Mouse (Mus musculus): ENCODE results near the gene Rtp4. TPM values are rescaled to one million over a fixed set of nuclear protein-coding genes. Genes with fewer than 3 reads are reported as not detected.

Gene Rtp4
- polyA plus RNA-seq, 1 experiment from 2014 or later = 7.1 TPM

- Histone ChIP-seq H3K4me1 (no peaks in the 10 kb centered on the region), H3K36me3 (no peaks in the 10 kb centered on the region), H3K4me3 (no peak overlapping the region), H3K27me3 (peaks cover 4% of the 10 kb centered on the region; the same call in 1 of the 2 replicates), H3K9me3 (no peaks in the 10 kb centered on the region), H3K4me2 (no peak overlapping the region), H3K27ac (no peak overlapping the region), H3K9ac (no peak overlapping the region)
- 42% methylated on average over 8 of the region's 8 CpGs for WGBS
- no peak for ATAC-seq (ENCODE audit: insufficient number of reproducible peaks, low FRiP score, low TSS enrichment, low read depth)
Observed at GRCm38 (mm10) chr16:23550346-23550980, 30.4 kb downstream of the Rtp4 start.

- Histone ChIP-seq H3K4me2 (no peak overlapping the region), H3K36me3 (no peaks in the 10 kb centered on the region), H3K27ac (no peak overlapping the region), H3K27me3 (peaks cover 4% of the 10 kb centered on the region; the same call in 1 of the 2 replicates), H3K4me1 (no peaks in the 10 kb centered on the region), H3K9ac (no peak overlapping the region), H3K4me3 (no peak overlapping the region), H3K9me3 (no peaks in the 10 kb centered on the region)
- WGBS = 86% methylated on average over 18 of the region's 18 CpGs
- ATAC-seq (ENCODE audit: insufficient number of reproducible peaks, low FRiP score, low TSS enrichment, low read depth) = no peak
Observed at GRCm38 (mm10) chr16:23550981-23551582, 31.0 kb downstream of the Rtp4 start.

- no peak overlapping the region for H3K4me3 ChIP-seq
- H3K9ac ChIP-seq = no peak overlapping the region
- no peak for ATAC-seq (ENCODE audit: insufficient number of reproducible peaks, low FRiP score, low TSS enrichment, low read depth)
- no peak overlapping the region for H3K27ac ChIP-seq
- no peaks in the 10 kb centered on the region for H3K36me3 ChIP-seq
- 50% methylated on average over 5 of the region's 5 CpGs for WGBS
- peaks cover 4% of the 10 kb centered on the region; the same call in 1 of the 2 replicates for H3K27me3 ChIP-seq
- H3K4me1 ChIP-seq = no peaks in the 10 kb centered on the region
- H3K9me3 ChIP-seq = no peaks in the 10 kb centered on the region
- no peak overlapping the region for H3K4me2 ChIP-seq
Observed at GRCm38 (mm10) chr16:23554673-23555072, 34.6 kb downstream of the Rtp4 start.

GRCm38 (mm10) chr16:23557195-23557594 is 37.1 kb downstream of the Rtp4 start:
- Histone ChIP-seq H3K9me3 (no peaks in the 10 kb centered on the region), H3K4me2 (no peak overlapping the region), H3K4me3 (no peak overlapping the region), H3K36me3 (no peaks in the 10 kb centered on the region), H3K9ac (no peak overlapping the region), H3K27me3 (no peaks in the 10 kb centered on the region), H3K27ac (no peak overlapping the region), H3K4me1 (no peaks in the 10 kb centered on the region)
- 86% methylated on average over 5 of the region's 5 CpGs for WGBS
- no peak for ATAC-seq (ENCODE audit: insufficient number of reproducible peaks, low FRiP score, low TSS enrichment, low read depth)

- Histone ChIP-seq H3K27me3 (no peaks in the 10 kb centered on the region), H3K9ac (no peak overlapping the region), H3K4me1 (no peaks in the 10 kb centered on the region), H3K27ac (no peak overlapping the region), H3K36me3 (no peaks in the 10 kb centered on the region), H3K4me2 (no peak overlapping the region), H3K9me3 (no peaks in the 10 kb centered on the region), H3K4me3 (no peak overlapping the region)
- WGBS = 83% methylated on average over 2 of the region's 2 CpGs
- ATAC-seq (ENCODE audit: insufficient number of reproducible peaks, low FRiP score, low TSS enrichment, low read depth) = no peak
Observed at GRCm38 (mm10) chr16:23557669-23558068, 37.6 kb downstream of the Rtp4 start.

- Histone ChIP-seq H3K9me3 (no peaks in the 10 kb centered on the region), H3K4me2 (no peak overlapping the region), H3K27ac (no peak overlapping the region), H3K27me3 (no peaks in the 10 kb centered on the region), H3K9ac (no peak overlapping the region), H3K4me3 (no peak overlapping the region), H3K36me3 (no peaks in the 10 kb centered on the region), H3K4me1 (no peaks in the 10 kb centered on the region)
- ATAC-seq (ENCODE audit: insufficient number of reproducible peaks, low FRiP score, low TSS enrichment, low read depth) = no peak
- 19% methylated on average over 4 of the region's 4 CpGs for WGBS
Observed at GRCm38 (mm10) chr16:23568369-23568958, 48.4 kb downstream of the Rtp4 start.

- no peaks in the 10 kb centered on the region for H3K4me1 ChIP-seq
- no peak for ATAC-seq (ENCODE audit: insufficient number of reproducible peaks, low FRiP score, low TSS enrichment, low read depth)
- no peaks in the 10 kb centered on the region for H3K36me3 ChIP-seq
- no peaks in the 10 kb centered on the region for H3K9me3 ChIP-seq
- H3K27ac ChIP-seq = no peak overlapping the region
- H3K4me2 ChIP-seq = no peak overlapping the region
- WGBS = 81% methylated on average over 2 of the region's 2 CpGs
- no peaks in the 10 kb centered on the region for H3K27me3 ChIP-seq
- H3K4me3 ChIP-seq = no peak overlapping the region
- no peak overlapping the region for H3K9ac ChIP-seq
Observed at GRCm38 (mm10) chr16:23574561-23574960, 54.5 kb downstream of the Rtp4 start.

- H3K27me3 ChIP-seq = no peaks in the 10 kb centered on the region
- WGBS = 80% methylated on average over 5 of the region's 5 CpGs
- ATAC-seq (ENCODE audit: insufficient number of reproducible peaks, low FRiP score, low TSS enrichment, low read depth) = no peak
- no peak overlapping the region for H3K4me2 ChIP-seq
- no peaks in the 10 kb centered on the region for H3K4me1 ChIP-seq
- no peaks in the 10 kb centered on the region for H3K36me3 ChIP-seq
- H3K9me3 ChIP-seq = 0 out of 2 replicates have a peak, but pooled peaks cover 5% of the 10 kb centered on the region
- no peak overlapping the region for H3K9ac ChIP-seq
- H3K4me3 ChIP-seq = no peak overlapping the region
- no peak overlapping the region for H3K27ac ChIP-seq
Observed at GRCm38 (mm10) chr16:23591119-23592105, 71.3 kb downstream of the Rtp4 start.

- H3K27ac ChIP-seq = no peak overlapping the region
- no peaks in the 10 kb centered on the region for H3K4me1 ChIP-seq
- no peak overlapping the region for H3K4me2 ChIP-seq
- 0 out of 2 replicates have a peak, but pooled peaks cover 5% of the 10 kb centered on the region for H3K9me3 ChIP-seq
- no peaks in the 10 kb centered on the region for H3K27me3 ChIP-seq
- no peak overlapping the region for H3K4me3 ChIP-seq
- H3K36me3 ChIP-seq = no peaks in the 10 kb centered on the region
- ATAC-seq (ENCODE audit: insufficient number of reproducible peaks, low FRiP score, low TSS enrichment, low read depth) = no peak
- H3K9ac ChIP-seq = no peak overlapping the region
Observed at GRCm38 (mm10) chr16:23592501-23592900, 72.4 kb downstream of the Rtp4 start.

GRCm38 (mm10) chr16:23596696-23597095 is 76.6 kb downstream of the Rtp4 start:
- H3K4me3 ChIP-seq = no peak overlapping the region
- ATAC-seq (ENCODE audit: insufficient number of reproducible peaks, low FRiP score, low TSS enrichment, low read depth) = no peak
- no peak overlapping the region for H3K9ac ChIP-seq
- no peaks in the 10 kb centered on the region for H3K27me3 ChIP-seq
- no peak overlapping the region for H3K27ac ChIP-seq
- H3K36me3 ChIP-seq = no peaks in the 10 kb centered on the region
- no peaks in the 10 kb centered on the region for H3K4me1 ChIP-seq
- no peaks in the 10 kb centered on the region for H3K9me3 ChIP-seq
- WGBS = 84% methylated on average over 3 of the region's 3 CpGs
- H3K4me2 ChIP-seq = no peak overlapping the region

GRCm38 (mm10) chr16:23597968-23598367 is 77.9 kb downstream of the Rtp4 start:
- no peaks in the 10 kb centered on the region for H3K9me3 ChIP-seq
- no peaks in the 10 kb centered on the region for H3K4me1 ChIP-seq
- H3K27ac ChIP-seq = no peak overlapping the region
- ATAC-seq (ENCODE audit: insufficient number of reproducible peaks, low FRiP score, low TSS enrichment, low read depth) = no peak
- H3K4me2 ChIP-seq = no peak overlapping the region
- no peak overlapping the region for H3K9ac ChIP-seq
- no peaks in the 10 kb centered on the region for H3K27me3 ChIP-seq
- H3K4me3 ChIP-seq = no peak overlapping the region
- H3K36me3 ChIP-seq = no peaks in the 10 kb centered on the region

Data from limb, embryonic 15.5 days (tissue).